Mouse (Mus musculus): ENCODE results near the gene Setd1b. TPM values are rescaled to one million over a fixed set of nuclear protein-coding genes. Genes with fewer than 3 reads are reported as not detected.
A peak's percentile ranks its signal among the peaks of the same experiment; 100 is the strongest.

Setd1b gene
- total and polyA plus RNA-seq, 3 experiments = 3.0 to 23.5 TPM; not detected in 1

DNA sequence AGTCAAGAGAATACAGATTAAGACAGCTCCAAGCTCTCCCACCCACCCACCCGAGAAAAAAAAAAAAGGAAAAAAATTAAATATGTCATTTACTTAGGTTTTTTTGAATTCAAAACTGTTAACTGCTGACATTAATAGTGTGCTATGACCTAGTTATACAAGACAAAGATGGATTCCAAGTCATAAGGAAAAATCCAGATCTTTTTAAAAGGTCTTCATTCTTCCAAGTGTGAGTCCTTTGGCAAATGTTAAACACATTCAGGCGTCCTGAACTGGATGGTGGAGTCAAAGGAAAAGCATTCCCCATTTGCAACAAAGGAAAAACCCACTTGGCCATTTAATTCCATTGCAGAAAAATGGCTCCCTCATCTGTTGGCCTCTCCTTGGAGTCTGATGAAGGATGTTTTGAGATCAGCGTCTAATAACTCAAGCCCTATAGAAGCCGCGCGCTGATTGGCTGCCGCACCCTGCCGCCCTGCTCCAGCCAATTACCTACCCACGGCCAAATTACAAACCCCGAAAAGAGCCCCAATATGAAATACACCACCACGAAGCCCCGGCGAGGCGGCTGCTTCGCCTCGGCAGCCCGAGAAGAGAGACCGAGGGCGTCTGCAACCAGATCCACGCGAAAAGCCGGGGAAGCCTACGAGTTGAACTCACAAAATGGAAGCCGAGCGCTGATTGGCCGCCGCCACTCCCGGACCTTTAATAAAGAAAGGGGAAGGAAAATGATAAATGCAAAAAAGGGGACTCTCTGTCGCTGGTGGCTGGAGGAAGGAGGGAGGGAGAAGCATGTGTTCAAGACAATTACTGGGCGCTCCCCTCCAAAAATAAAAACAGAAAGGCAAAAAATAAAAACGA lies 1.1 kb upstream of the Setd1b start (continued):
- TF ChIP-seq UBTF (IDR thresholded peaks at IDR 0.05; ENCODE audit: borderline replicate concordance, insufficient read depth, low read depth, low read length) (no peak), MEF2A (IDR thresholded peaks at IDR 0.05; ENCODE audit: extremely low read depth, insufficient replicate concordance, low read depth, low read length, poor library complexity, severe bottlenecking) (no peak; the same call in 1 of the 2 replicates), CTCF (IDR thresholded peaks at IDR 0.05 in 2 of 3, conservative IDR thresholded peaks at IDR 0.05 in 1 of 3; ENCODE audit: control insufficient read depth in 1 of 3, insufficient read depth in 1 of 3, low read depth in 2 of 3, low read length in 3 of 3, poor library complexity in 1 of 3, severe bottlenecking in 1 of 3) (no peak), JUND (IDR thresholded peaks at IDR 0.05; ENCODE audit: low read depth, low read length) (no peak)

- Histone ChIP-seq H3K9ac (ENCODE audit: control insufficient read depth, low read depth, low read length, poor library complexity, severe bottlenecking) (peak overlapping the region; percentile 98), H3K27ac (ENCODE audit: control insufficient read depth, low read depth, low read length) (peak overlapping the region; percentile 99), H3K4me3 (ENCODE audit: control insufficient read depth in 1 of 2, insufficient read depth in 1 of 2, low read depth in 2 of 2, low read length in 2 of 2) (peak overlapping the region; percentile 78 to 84), H3K9me3 (replicated peaks; ENCODE audit: insufficient read depth, low read length) (no peaks in the 10 kb centered on the region), H3K27me3 (ENCODE audit: control insufficient read depth in 1 of 2, insufficient read depth in 2 of 2, low read length in 2 of 2) (no peaks in the 10 kb centered on the region), H3K36me3 (ENCODE audit: control insufficient read depth in 1 of 2, insufficient read depth in 2 of 2, low read length in 2 of 2) (peaks cover 0 to 7% of the 10 kb centered on the region in 2 experiments; a peak in 3 of 4 replicates), H3K79me2 (ENCODE audit: control insufficient read depth, insufficient read depth, low read length, poor library complexity) (peaks cover 81% of the 10 kb centered on the region), H3K4me1 (ENCODE audit: control insufficient read depth in 1 of 2, insufficient read depth in 2 of 2, low read length in 2 of 2) (peaks cover 3 to 9% of the 10 kb centered on the region in 2 experiments; a peak in 2 of 4 replicates)
- peak; percentile 87 for DNase-seq (ENCODE audit: low read depth, low spot score)
- TF ChIP-seq POLR2AphosphoS5 (IDR thresholded peaks at IDR 0.05; ENCODE audit: borderline replicate concordance, low read depth, low read length) (no peak; the same call in 1 of the 2 replicates), ELF1 (IDR thresholded peaks at IDR 0.05; ENCODE audit: low read depth, low read length) (0 out of 2 replicates have a peak, but pooled peaks have one; percentile 1), MXI1 (IDR thresholded peaks at IDR 0.05; ENCODE audit: low read depth, low read length) (peak; percentile 66; the same call in 1 of the 2 replicates), MAZ (IDR thresholded peaks at IDR 0.05; ENCODE audit: low read depth, low read length) (peak; percentile 88; the same call in 1 of the 2 replicates), MYC (IDR thresholded peaks at IDR 0.05; ENCODE audit: low read depth, low read length) (peak; percentile 87; the same call in 1 of the 2 replicates), NRF1 (IDR thresholded peaks at IDR 0.05; ENCODE audit: insufficient read depth, low read depth, low read length, poor library complexity, severe bottlenecking) (no peak), SIN3A (IDR thresholded peaks at IDR 0.05; ENCODE audit: low read length) (peak; percentile 26; the same call in 1 of the 2 replicates), MAX (IDR thresholded peaks at IDR 0.05; ENCODE audit: low read length) (peak; percentile 13; the same call in 1 of the 2 replicates), ETS1 (IDR thresholded peaks at IDR 0.05; ENCODE audit: low read depth, low read length) (0 out of 2 replicates have a peak, but pooled peaks have one; percentile 15), TCF12 (IDR thresholded peaks at IDR 0.05; ENCODE audit: low read depth, low read length) (no peak), GATA1 (IDR thresholded peaks at IDR 0.05; ENCODE audit: low read depth, low read length) (peak; percentile 29; the same call in 1 of the 2 replicates), TBP (IDR thresholded peaks at IDR 0.05; ENCODE audit: low read depth, low read length) (peak; percentile 8; the same call in 1 of the 2 replicates), USF2 (IDR thresholded peaks at IDR 0.05; ENCODE audit: borderline replicate concordance in 1 of 2, insufficient read depth in 1 of 2, low read depth in 1 of 2, low read length in 2 of 2) (no peak), ZMIZ1 (IDR thresholded peaks at IDR 0.05; ENCODE audit: low read depth, low read length) (peak; percentile 63)
These were observed 335 bp upstream of the Setd1b start for GRCm38 (mm10) chr5:123141555-123142160.

Data from MEL (cell line).